Mouse (Mus musculus): ENCODE measurements at regions not wholly inside any gene's neighbourhood (a gene's known extent, or its start where the extent isn't known, plus 50 kb on each side); places are given as distances from the start of the nearest gene placed in this dataset.

GRCm38 (mm10) chr4:105456955-105457621 is 299.9 kb downstream of the Plpp3 start:
- no peak for TF ChIP-seq EP300 (IDR thresholded peaks at IDR 0.05; ENCODE audit: insufficient read depth, low read depth, low read length)
- no peak for TF ChIP-seq CTCF (IDR thresholded peaks at IDR 0.05; ENCODE audit: low read depth, low read length)

Measured in ES-Bruce4 (cell line).